ENCODE assay signal across 17 mouse cellular contexts in genomic region chr3:39494363-39494762, GRCm38 (mm10).
DNase-seq lines count a peak whose midpoint lies in the region.
"Had no signal": no experiment of that assay in that cellular context is flagged by ENCODE, and none has a peak within 500 bp of the region (broad histone marks: within the 10 kb centered on the region; RNA-seq: fewer than 3 reads in every experiment).

No protein-coding gene starts in this region.

- peak; percentile 22 to 51 for DNase-seq in frontal cortex, adult 2 months (ENCODE audit: extremely low spot score in 1 of 2, low spot score in 1 of 2)
- no peak for DNase-seq in frontal cortex, postnatal 10 days (ENCODE audit: low spot score in 2 of 2)
- peak; percentile 2 to 12 for DNase-seq in left cerebral cortex, adult 9 months (ENCODE audit: low spot score in 2 of 2)
- no peak for DNase-seq in left cerebral cortex, adult 11 months (ENCODE audit: low spot score)
- peak; percentile 1 to 6 for DNase-seq in right cerebral cortex, postnatal 36 days (ENCODE audit: low spot score in 2 of 2)
- DNase-seq in right cerebral cortex, postnatal 10 days (ENCODE audit: low spot score in 2 of 2), result no peak
- DNase-seq in telencephalon, adult 2 months (ENCODE audit: low read depth, low spot score), result peak; percentile 50
- no peak for DNase-seq in gastrocnemius, postnatal 10 days
- DNase-seq: adrenal gland, postnatal 10 days; cerebellum, adult 18-20 months; cerebellum, adult 9-11 months; cerebellum, postnatal 36 days; gastrocnemius, adult 2 months; gastrocnemius, postnatal 36 days; heart, adult 18-20 months; heart, postnatal 10 days; heart, postnatal 4 days had no signal

Comparison
In these comparisons a context has a peak if more than half of its experiments do, and no peak if none do; other contexts are left out.
1. DNase-seq: peak in frontal cortex, adult 2 months (2 of 2), left cerebral cortex, adult 9 months (2 of 2), right cerebral cortex, postnatal 36 days (2 of 2) and telencephalon, adult 2 months (single experiment); none in frontal cortex, postnatal 10 days (0 of 2), left cerebral cortex, adult 11 months (single experiment), right cerebral cortex, postnatal 10 days (0 of 2) and gastrocnemius, postnatal 10 days (single experiment).